Mouse (Mus musculus) myocyte (in vitro differentiated cells): ENCODE results near the gene Pbx1. TPM values are rescaled to one million over a fixed set of nuclear protein-coding genes. Genes with fewer than 3 reads are reported as not detected.

Experiments
- H3K27me3 ChIP-seq: one replicate; pipeline ENCODE4 v1.6.1; 2011; ENCODE audit not compliant: control insufficient read depth, insufficient read depth, insufficient read length
- H3K36me3 ChIP-seq: one replicate; pipeline ENCODE4 v1.6.1; 2011; ENCODE audit not compliant: control insufficient read depth, insufficient read depth
- H3K4me2 ChIP-seq: one replicate; pipeline ENCODE4 v1.6.1; 2011; ENCODE audit warnings: low read depth, control low read depth
- H3K4me3 ChIP-seq: one replicate; pipeline ENCODE4 v1.5.1; 2011; ENCODE audit warnings: mild to moderate bottlenecking, control low read depth, moderate library complexity
- H3K79me2 ChIP-seq: one replicate; pipeline ENCODE4 v1.6.1; 2011; ENCODE audit not compliant: control insufficient read depth, insufficient read depth
- H3ac ChIP-seq: one replicate; pipeline ENCODE4 v1.6.1; 2011; ENCODE audit not compliant: control insufficient read depth, insufficient read length
- CEBPB ChIP-seq: IDR thresholded peaks from 2 replicates; pipeline ENCODE4 v1.6.1; 2011; ENCODE audit warnings: mild to moderate bottlenecking, moderate library complexity; ENCODE audit not compliant: poor library complexity, insufficient read depth, severe bottlenecking
- E2F4 ChIP-seq: IDR thresholded peaks from one replicate; pipeline ENCODE4 v1.6.1; 2011; ENCODE audit warnings: mild to moderate bottlenecking, control low read depth, moderate library complexity; ENCODE audit not compliant: insufficient read depth
- MAX ChIP-seq: IDR thresholded peaks from one replicate; pipeline ENCODE4 v1.6.1; 2011; ENCODE audit warnings: low read depth, mild to moderate bottlenecking, control low read depth
- MYOD1 ChIP-seq, 3 experiments: IDR thresholded peaks; one replicate each; pipeline ENCODE4 v1.6.1; 2011; ENCODE audit warnings: control low read depth in 2 of 3, low read depth in 2 of 3, mild to moderate bottlenecking in 2 of 3, moderate library complexity in 1 of 3; ENCODE audit not compliant: insufficient read length in 2 of 3, control insufficient read depth in 1 of 3
- MYOG ChIP-seq, 3 experiments: IDR thresholded peaks; one replicate each; pipeline ENCODE4 v1.6.1; 2011; ENCODE audit warnings: control low read depth in 2 of 3, low read depth in 2 of 3, mild to moderate bottlenecking in 2 of 3; ENCODE audit not compliant: insufficient read length in 2 of 3, control insufficient read depth in 1 of 3, insufficient read depth in 1 of 3
- POLR2A ChIP-seq: IDR thresholded peaks from one replicate; pipeline ENCODE4 v1.6.1; 2011; ENCODE audit warnings: low read depth, mild to moderate bottlenecking, control low read depth, moderate library complexity; ENCODE audit not compliant: insufficient read length
- POLR2AphosphoS2 ChIP-seq: IDR thresholded peaks from one replicate; pipeline ENCODE4 v1.6.1; 2011; ENCODE audit warnings: low read depth, control low read depth; ENCODE audit not compliant: insufficient read length
- REST ChIP-seq: IDR thresholded peaks from one replicate; pipeline ENCODE4 v1.6.1; 2011; ENCODE audit warnings: mild to moderate bottlenecking, control low read depth, moderate library complexity; ENCODE audit not compliant: insufficient read depth, insufficient read length
- SRF ChIP-seq: IDR thresholded peaks from one replicate; pipeline ENCODE4 v1.6.1; 2011; ENCODE audit warnings: low read depth; ENCODE audit not compliant: control insufficient read depth, insufficient read length
- TCF12 ChIP-seq: IDR thresholded peaks from one replicate; pipeline ENCODE4 v1.6.1; 2011; ENCODE audit warnings: mild to moderate bottlenecking, control low read depth; ENCODE audit not compliant: poor library complexity, insufficient read depth, severe bottlenecking
- TCF3 ChIP-seq: IDR thresholded peaks from one replicate; pipeline ENCODE4 v1.6.1; 2011; ENCODE audit warnings: low read depth, control low read depth; ENCODE audit not compliant: insufficient read length
- USF1 ChIP-seq: IDR thresholded peaks from one replicate; pipeline ENCODE4 v1.6.1; 2011; ENCODE audit warnings: low read depth, mild to moderate bottlenecking, control low read depth, moderate library complexity
- polyA plus RNA-seq: library from polyadenylated mRNA; unstranded; fragments of >200 nt; fragmentation: generic; extraction: Trizol; gene quantifications from one replicate; pipeline ENCODE4 v1.2.1, GENCODE M21; 2012; ENCODE audit warnings: missing spikeins

Gene Pbx1
- polyA plus RNA-seq, 1 experiment: 11.4 TPM

GRCm38 (mm10) chr1:168178611-168179010 lies 253.5 kb downstream of the Pbx1 start:
- Histone ChIP-seq H3K27me3 (no peaks in the 10 kb centered on the region), H3K4me2 (no peak overlapping the region), H3K4me3 (no peak overlapping the region), H3K79me2 (no peaks in the 10 kb centered on the region), H3ac (no peak overlapping the region), H3K36me3 (peaks cover 4% of the 10 kb centered on the region)
- TF ChIP-seq MYOG (IDR thresholded peaks at IDR 0.05; ENCODE audit: control insufficient read depth in 1 of 3, insufficient read depth in 1 of 3, insufficient read length in 2 of 3, low read depth in 2 of 3) (no peak), CEBPB (no peak), TCF3 (no peak), USF1 (no peak), E2F4 (no peak), POLR2A (no peak), TCF12 (no peak), MAX (no peak), SRF (no peak), POLR2AphosphoS2 (no peak), MYOD1 (IDR thresholded peaks at IDR 0.05; ENCODE audit: control insufficient read depth in 1 of 3, insufficient read length in 2 of 3, low read depth in 2 of 3) (no peak), REST (no peak)

DNA sequence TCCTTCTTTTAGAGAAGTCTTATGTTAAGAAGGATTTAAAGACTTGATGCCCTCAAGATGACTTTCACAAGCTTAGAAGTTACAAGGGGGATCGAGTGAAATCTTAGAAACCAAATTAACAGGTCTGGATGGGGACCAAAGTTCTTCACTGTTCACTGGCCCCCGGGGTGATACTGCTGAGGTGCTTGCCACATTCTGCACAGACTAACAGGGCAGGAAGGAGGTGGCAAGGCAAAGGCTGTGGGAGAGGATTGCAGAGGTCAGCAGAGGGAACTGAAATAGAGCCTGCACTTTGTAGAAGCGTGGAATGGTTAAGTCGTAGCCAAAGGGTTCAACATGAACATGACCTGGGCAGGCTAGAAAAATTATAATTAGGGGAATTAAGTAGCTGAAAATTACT lies 256.5 kb downstream of the Pbx1 start:
- Histone ChIP-seq H3K36me3 (peaks cover 4% of the 10 kb centered on the region), H3K4me2 (no peak overlapping the region), H3K79me2 (no peaks in the 10 kb centered on the region), H3K27me3 (no peaks in the 10 kb centered on the region), H3K4me3 (no peak overlapping the region), H3ac (no peak overlapping the region)
- no peak for TF ChIP-seq MYOD1 (IDR thresholded peaks at IDR 0.05; ENCODE audit: control insufficient read depth in 1 of 3, insufficient read length in 2 of 3, low read depth in 2 of 3)
- TF ChIP-seq MYOG (IDR thresholded peaks at IDR 0.05; ENCODE audit: control insufficient read depth in 1 of 3, insufficient read depth in 1 of 3, insufficient read length in 2 of 3, low read depth in 2 of 3): no peak
- no peak for TF ChIP-seq TCF12
- TF ChIP-seq MAX: no peak
- TF ChIP-seq SRF: no peak
- no peak for TF ChIP-seq POLR2A
- TF ChIP-seq E2F4: no peak
- TF ChIP-seq TCF3: no peak
- TF ChIP-seq CEBPB: no peak

DNA sequence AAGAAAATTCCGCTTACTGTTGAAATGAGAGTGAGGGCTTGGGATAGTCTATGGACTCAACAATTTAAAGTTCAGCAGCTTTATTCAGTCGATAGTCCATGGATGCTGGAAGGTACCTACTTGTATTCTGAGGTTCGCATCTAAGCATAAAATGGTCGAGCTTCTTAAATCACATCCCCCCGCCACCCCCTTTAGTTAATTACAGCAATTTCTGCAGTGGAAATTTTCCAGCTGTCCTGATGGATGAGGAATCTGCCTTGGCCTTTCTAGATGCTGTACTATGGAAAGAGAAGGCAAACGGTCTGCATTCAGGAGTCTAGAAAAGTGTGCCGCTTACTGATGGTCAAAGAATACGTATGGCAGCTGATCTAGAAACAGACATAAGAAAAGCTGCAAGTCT lies 262.3 kb downstream of the Pbx1 start:
- Histone ChIP-seq H3K4me2 (no peak overlapping the region), H3K36me3 (no peaks in the 10 kb centered on the region), H3K27me3 (no peaks in the 10 kb centered on the region), H3ac (no peak overlapping the region), H3K79me2 (no peaks in the 10 kb centered on the region), H3K4me3 (no peak overlapping the region)
- TF ChIP-seq CEBPB (no peak), MAX (no peak), POLR2A (no peak), E2F4 (no peak), USF1 (no peak), TCF12 (no peak), SRF (no peak), POLR2AphosphoS2 (no peak), TCF3 (no peak), REST (no peak), MYOG (IDR thresholded peaks at IDR 0.05; ENCODE audit: control insufficient read depth in 1 of 3, insufficient read depth in 1 of 3, insufficient read length in 2 of 3, low read depth in 2 of 3) (no peak), MYOD1 (IDR thresholded peaks at IDR 0.05; ENCODE audit: control insufficient read depth in 1 of 3, insufficient read length in 2 of 3, low read depth in 2 of 3) (no peak)

- Histone ChIP-seq H3K27me3 (no peaks in the 10 kb centered on the region), H3K79me2 (no peaks in the 10 kb centered on the region), H3K4me2 (no peak overlapping the region), H3K36me3 (no peaks in the 10 kb centered on the region), H3ac (no peak overlapping the region), H3K4me3 (no peak overlapping the region)
- TF ChIP-seq E2F4: no peak
- TF ChIP-seq REST: no peak
- TF ChIP-seq MYOD1 (IDR thresholded peaks at IDR 0.05; ENCODE audit: control insufficient read depth in 1 of 3, insufficient read length in 2 of 3, low read depth in 2 of 3): no peak
- TF ChIP-seq MAX: no peak
- TF ChIP-seq USF1: no peak
- TF ChIP-seq TCF12: no peak
These were observed 262.9 kb downstream of the Pbx1 start for GRCm38 (mm10) chr1:168169052-168169779.

DNA sequence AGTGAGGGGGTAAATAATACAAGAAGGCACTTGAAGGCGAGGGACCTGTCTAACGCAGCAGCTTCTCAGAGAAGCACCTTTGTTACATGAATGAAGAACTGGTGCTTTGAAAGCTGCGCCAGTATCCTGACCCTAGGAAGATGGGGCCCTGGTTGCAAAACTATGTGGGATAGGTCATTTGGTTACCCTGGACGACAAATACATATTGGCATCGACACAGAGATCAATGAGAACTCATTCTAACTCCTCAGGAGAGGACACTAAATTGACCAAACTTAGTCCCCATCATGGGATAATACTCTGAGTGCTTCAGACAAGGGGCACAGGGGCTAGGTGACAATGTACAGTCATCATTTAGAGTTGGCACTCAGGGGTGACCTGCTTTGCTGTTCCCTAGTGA lies 264.3 kb downstream of the Pbx1 start:
- no peak for TF ChIP-seq CEBPB
- no peaks in the 10 kb centered on the region for H3K36me3 ChIP-seq
- H3K27me3 ChIP-seq: no peaks in the 10 kb centered on the region
- H3K4me2 ChIP-seq: no peak overlapping the region
- H3K4me3 ChIP-seq: no peak overlapping the region
- H3K79me2 ChIP-seq: no peaks in the 10 kb centered on the region
- H3ac ChIP-seq: no peak overlapping the region
